Mouse (Mus musculus) heart, embryonic 13.5 days (tissue): ENCODE measurements around the gene Lrrc3c. TPM values are rescaled to one million over a fixed set of nuclear protein-coding genes. Genes with fewer than 3 reads are reported as not detected.

Experiments used
- ATAC-seq: fragments of 200-750 bp; cut with Nextera tagmentation; 2 replicates; pipeline ENCODE4 v1.8.0; 2017; ENCODE audit warnings: moderate TSS enrichment; ENCODE audit not compliant: insufficient number of reproducible peaks, low FRiP score, low TSS enrichment; ENCODE audit errors: extremely low read depth
- H3K27ac ChIP-seq: fragments of 300-500 bp; sonication (generic); replicated peaks from 2 replicates; pipeline ENCODE4 v1.5.1; 2015; ENCODE audit warnings: moderate library complexity, mild to moderate bottlenecking, inconsistent platforms
- H3K27me3 ChIP-seq: fragments of 300-500 bp; sonication (generic); replicated peaks from 2 replicates; pipeline ENCODE4 v1.6.1; 2015; ENCODE audit warnings: mild to moderate bottlenecking, inconsistent platforms
- H3K36me3 ChIP-seq: fragments of 300-500 bp; sonication (generic); 2 replicates; pipeline ENCODE4 v1.6.1; 2015; ENCODE audit warnings: mild to moderate bottlenecking, inconsistent platforms
- H3K4me1 ChIP-seq: fragments of 300-500 bp; sonication (generic); 2 replicates; pipeline ENCODE4 v1.6.1; 2015; ENCODE audit warnings: inconsistent platforms
- H3K4me2 ChIP-seq: fragments of 300-500 bp; sonication (generic); 2 replicates; pipeline ENCODE4 v1.6.1; 2015; ENCODE audit warnings: inconsistent platforms, mild to moderate bottlenecking, moderate library complexity
- H3K4me3 ChIP-seq: fragments of 300-500 bp; sonication (generic); 2 replicates; pipeline ENCODE4 v1.5.1; 2015; ENCODE audit warnings: moderate library complexity, mild to moderate bottlenecking, inconsistent platforms
- H3K9ac ChIP-seq: fragments of 300-500 bp; sonication (generic); 2 replicates; pipeline ENCODE4 v1.6.1; 2015; ENCODE audit warnings: inconsistent platforms, mild to moderate bottlenecking, moderate library complexity
- H3K9me3 ChIP-seq: fragments of 300-500 bp; sonication (generic); 2 replicates; pipeline ENCODE4 v1.6.1; 2016; ENCODE audit warnings: inconsistent platforms
- WGBS: fragments of 180-500 bp; shearing (Covaris S2); methylation state at CpG from one replicate; pipeline ENCODE4 v1.1.7; 2015; ENCODE audit warnings: mixed read lengths; 5-methylcytosine and 5-hydroxymethylcytosine counted together
- polyA plus RNA-seq: library from polyadenylated mRNA; unstranded; fragments of >200 nt; fragmentation: Nextera tagmentation; extraction: Ambion mirVana; gene quantifications from 2 replicates; pipeline ENCODE4 v1.2.1, GENCODE M21; 2015

Gene Lrrc3c
- not detected in 2 replicates for polyA plus RNA-seq

DNA sequence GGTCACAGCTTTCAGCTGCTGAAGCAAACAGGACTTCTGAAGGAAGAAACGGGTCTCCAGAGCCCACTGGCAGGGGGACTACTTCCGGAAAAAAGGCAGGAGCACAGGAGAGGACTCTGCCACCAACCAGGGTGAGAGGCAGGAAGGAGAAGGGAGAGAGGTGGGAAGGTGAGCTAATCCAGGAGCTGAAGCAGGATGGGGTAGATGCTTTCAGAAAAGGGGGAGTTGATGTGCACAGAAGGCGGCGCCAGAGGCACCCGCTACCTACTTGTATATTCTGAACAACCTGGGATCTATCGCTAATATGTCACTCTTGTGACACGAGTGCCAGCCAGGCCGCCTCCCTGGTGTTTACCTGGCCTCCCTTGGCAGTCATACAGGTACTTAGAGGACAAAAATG is at the start of gene Lrrc3c:
TSS of gene Lrrc3c (plus strand) at position 301 of the 400 bp plus-strand sequence.
- Histone ChIP-seq H3K4me2 (peak within 1 kb of the TSS; percentile 22; the same call in 1 of the 2 replicates), H3K9me3 (no peaks in the 10 kb centered on the region), H3K9ac (peak within 1 kb of the TSS; percentile 47), H3K4me1 (peaks cover 41% of the 10 kb centered on the region), H3K27ac (no peak within 1 kb of the TSS), H3K4me3 (0 out of 2 replicates have a peak within 1 kb of the TSS, but pooled peaks have one; percentile 2), H3K27me3 (peaks cover 35% of the 10 kb centered on the region), H3K36me3 (no peaks in the 10 kb centered on the region)
- no peak for ATAC-seq
- WGBS, result 88% methylated on average over 8 of the region's 8 CpGs

DNA sequence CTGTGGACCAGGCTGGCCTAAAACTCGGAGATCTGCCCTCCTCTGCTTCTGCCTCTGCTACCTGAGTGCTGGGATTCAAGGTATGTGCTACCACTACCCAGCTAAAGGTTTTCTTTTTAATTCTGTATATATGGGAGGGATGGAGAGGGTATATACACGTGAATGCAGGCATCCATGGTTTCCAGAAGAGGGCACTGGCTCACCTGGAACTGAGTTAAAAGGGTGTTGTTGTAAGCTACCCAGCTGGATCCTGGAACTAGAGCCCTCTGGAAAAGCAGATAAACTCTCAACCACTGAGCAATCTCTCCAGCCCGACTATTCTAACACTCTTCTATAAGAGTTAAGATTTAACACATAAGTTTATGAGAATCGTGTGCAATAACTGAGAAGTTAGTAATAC is 48.7 kb upstream of the Lrrc3c start:
- Histone ChIP-seq H3K27me3 (peaks cover 60% of the 10 kb centered on the region), H3K27ac (no peak overlapping the region), H3K4me2 (no peak overlapping the region), H3K36me3 (no peaks in the 10 kb centered on the region), H3K9me3 (no peaks in the 10 kb centered on the region), H3K4me3 (no peak overlapping the region), H3K4me1 (peaks cover 15% of the 10 kb centered on the region), H3K9ac (no peak overlapping the region)
- ATAC-seq, result no peak
- 51% methylated on average over 4 of the region's 4 CpGs for WGBS

DNA sequence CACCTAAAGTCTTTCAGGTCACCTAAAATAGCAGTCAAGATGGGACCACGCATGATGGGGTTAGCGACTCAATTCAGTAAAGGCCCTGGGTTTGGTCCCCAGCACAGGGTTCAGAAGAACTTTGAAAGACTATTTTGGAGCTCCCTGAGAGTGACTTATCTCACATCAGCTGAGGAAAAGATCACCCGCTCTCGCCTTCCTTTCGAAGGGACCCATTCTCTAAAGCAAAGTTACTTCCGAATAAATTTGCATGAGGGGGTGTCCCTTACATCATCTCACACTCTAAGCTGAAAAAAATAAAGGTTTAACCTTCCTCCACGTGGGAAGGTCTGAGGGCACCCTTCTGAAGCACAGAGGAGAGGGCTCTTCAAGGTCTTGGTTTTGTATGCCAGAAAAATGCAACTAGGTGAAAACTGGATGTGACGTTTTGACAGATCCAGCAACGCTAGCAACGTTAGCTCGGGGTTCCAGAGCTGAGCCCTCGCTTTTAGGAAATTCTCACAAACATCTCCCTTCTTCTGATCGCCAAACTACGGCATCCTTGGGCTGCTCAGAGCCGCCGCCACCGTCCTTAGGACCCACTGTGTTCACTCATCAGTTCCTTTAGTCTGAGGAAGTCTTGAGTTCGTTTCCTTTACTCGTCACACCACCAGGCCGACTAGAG is 47.6 kb upstream of the Lrrc3c start:
- H3K9me3 ChIP-seq, result no peaks in the 10 kb centered on the region
- peak overlapping the region; percentile 70 for H3K9ac ChIP-seq
- 18% methylated on average over 20 of the region's 20 CpGs for WGBS
- no peak for ATAC-seq
- peaks cover 13% of the 10 kb centered on the region for H3K4me1 ChIP-seq
- H3K27ac ChIP-seq, result no peak overlapping the region
- no peaks in the 10 kb centered on the region for H3K36me3 ChIP-seq
- peak overlapping the region; percentile 84 for H3K4me3 ChIP-seq
- peaks cover 51% of the 10 kb centered on the region for H3K27me3 ChIP-seq
- peak overlapping the region; percentile 86 for H3K4me2 ChIP-seq

DNA sequence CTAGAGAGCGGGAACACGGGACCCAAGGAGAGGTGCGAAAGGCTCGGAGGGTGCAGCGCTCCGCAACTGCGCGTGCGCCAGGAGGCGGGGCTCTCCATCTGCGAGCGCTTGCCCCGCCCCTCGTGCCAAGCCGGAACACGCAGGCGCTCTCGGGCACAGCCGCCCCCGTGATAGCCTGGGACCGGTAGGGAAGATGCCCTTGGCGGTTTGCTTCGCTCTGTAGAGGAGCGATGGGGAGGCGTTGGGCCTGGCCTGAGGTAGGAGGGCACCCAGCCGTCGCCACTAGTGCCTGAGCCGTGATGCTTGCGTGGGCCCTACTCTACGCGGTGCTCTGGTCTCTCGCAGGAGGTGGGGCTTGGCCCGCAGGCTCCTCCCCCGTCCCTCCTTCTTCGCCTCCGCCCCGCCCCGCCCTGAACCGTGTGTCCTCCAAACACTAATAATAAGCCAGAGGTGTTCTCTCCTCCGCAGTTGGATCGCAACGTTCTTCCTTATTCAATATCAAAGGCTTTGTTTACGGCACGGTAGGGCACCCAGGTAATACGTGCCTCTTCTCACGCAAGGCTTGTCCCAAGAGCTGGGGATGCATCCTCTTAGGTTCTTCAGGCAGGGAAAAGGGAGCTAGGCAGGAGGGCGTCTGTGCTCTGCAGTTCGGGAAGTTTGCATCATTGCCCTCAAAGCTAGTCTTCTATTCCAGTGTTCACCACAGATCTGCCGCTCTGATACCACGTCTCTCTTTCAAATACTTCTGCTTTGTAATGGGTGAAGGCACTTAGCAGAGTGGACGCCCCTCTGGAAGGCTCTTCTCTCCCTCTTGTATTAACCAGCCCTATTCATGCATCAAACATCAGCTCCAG is 46.9 kb upstream of the Lrrc3c start, which contains the start of gene Zpbp2:
TSS of gene Zpbp2 (plus strand) at position 123 of the 854 bp plus-strand sequence.
- peak within 1 kb of the TSS; percentile 84 for H3K4me3 ChIP-seq
- H3K9me3 ChIP-seq, result no peaks in the 10 kb centered on the region
- no peaks in the 10 kb centered on the region for H3K36me3 ChIP-seq
- H3K27ac ChIP-seq, result peak within 1 kb of the TSS; percentile 71
- H3K27me3 ChIP-seq, result peaks cover 47% of the 10 kb centered on the region
- under 1% methylated on average over 51 of the region's 51 CpGs for WGBS
- H3K4me1 ChIP-seq, result peaks cover 9% of the 10 kb centered on the region
- peak within 1 kb of the TSS; percentile 79 for H3K9ac ChIP-seq
- peak; percentile 95 for ATAC-seq
- peak within 1 kb of the TSS; percentile 86 for H3K4me2 ChIP-seq

DNA sequence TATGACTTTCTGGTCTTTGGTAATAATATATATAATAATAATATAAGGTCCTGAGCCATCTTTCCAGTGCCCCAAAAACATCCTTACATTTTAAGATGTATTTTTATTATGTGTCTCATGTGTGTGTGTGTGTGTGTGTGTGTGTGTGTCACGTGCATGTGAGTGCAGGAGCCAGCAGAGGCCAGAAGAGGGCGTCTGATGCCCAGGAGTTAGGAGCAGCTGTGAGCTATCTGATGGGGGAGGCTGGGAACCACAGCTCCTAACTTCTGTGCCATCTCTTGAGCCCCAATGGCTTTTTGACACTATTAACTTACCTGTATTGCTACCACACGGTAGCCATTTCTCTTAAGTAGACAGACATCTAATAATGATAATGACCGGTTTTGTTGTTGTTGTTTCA is 44.1 kb upstream of the Lrrc3c start:
- no peak overlapping the region for H3K9ac ChIP-seq
- H3K27me3 ChIP-seq, result peaks cover 20% of the 10 kb centered on the region
- no peak overlapping the region for H3K27ac ChIP-seq
- H3K4me2 ChIP-seq, result no peak overlapping the region
- H3K36me3 ChIP-seq, result no peaks in the 10 kb centered on the region
- 79% methylated on average over 4 of the region's 4 CpGs for WGBS
- H3K9me3 ChIP-seq, result no peaks in the 10 kb centered on the region
- H3K4me3 ChIP-seq, result no peak overlapping the region
- no peak for ATAC-seq
- peaks cover 9% of the 10 kb centered on the region for H3K4me1 ChIP-seq

DNA sequence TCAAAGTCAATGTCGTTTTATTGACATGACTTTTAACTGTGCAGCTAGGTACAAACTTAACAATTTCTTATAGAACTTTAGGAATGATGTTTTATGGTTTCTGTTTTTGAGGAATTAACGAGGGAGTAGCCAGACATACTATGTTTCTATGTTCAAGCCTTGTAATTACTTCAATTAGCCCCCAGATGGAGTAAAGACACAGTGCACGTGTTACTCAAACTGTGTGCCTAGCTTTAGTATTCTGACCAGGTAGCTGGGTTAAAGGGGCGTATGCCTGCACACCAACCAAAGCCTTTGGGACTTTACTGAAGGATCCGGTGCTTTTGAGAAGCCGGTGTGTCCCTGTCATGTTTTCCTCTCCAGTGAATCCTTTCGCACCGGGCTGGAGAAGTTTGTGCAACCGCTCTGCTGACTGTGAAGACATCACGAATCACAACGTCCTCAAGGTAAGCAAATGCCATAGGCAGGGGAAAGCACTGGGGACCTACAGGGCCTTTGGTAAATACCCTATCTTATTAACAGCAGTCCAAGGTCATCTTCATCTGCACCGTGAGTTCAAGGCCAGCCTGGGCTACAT is 42.9 kb upstream of the Lrrc3c start:
- WGBS, result 64% methylated on average over 12 of the region's 12 CpGs
- H3K9ac ChIP-seq, result no peak overlapping the region

DNA sequence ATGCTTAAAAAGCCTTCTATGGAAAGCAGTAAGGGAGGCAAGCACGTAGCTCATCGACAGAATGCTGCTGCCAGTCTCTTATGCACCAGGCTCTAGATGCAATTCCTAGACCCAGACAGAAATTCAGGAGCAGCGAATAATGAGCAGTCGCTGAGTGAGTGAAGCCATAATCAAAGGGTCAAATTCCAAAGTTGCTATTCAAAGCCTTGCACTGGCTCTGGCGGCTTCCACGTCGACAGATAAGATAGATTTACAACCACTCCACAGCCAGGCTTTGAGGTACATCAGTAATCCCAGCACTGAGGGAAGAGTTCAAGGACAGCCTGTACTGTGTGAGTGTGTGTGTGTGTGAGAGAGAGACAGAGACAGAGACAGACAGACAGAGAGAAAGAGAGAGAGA is 37.1 kb upstream of the Lrrc3c start:
- WGBS, result 13% methylated on average over 7 of the region's 7 CpGs
- no peak for ATAC-seq
- Histone ChIP-seq H3K36me3 (no peaks in the 10 kb centered on the region), H3K4me1 (peaks cover 21% of the 10 kb centered on the region), H3K9me3 (no peaks in the 10 kb centered on the region), H3K4me3 (no peak overlapping the region), H3K4me2 (0 out of 2 replicates have a peak overlapping the region, but pooled peaks have one; percentile 3), H3K27ac (peak overlapping the region; percentile 49; the same call in 1 of the 2 replicates), H3K27me3 (no peaks in the 10 kb centered on the region; the same call in none of the 2 replicates), H3K9ac (0 out of 2 replicates have a peak overlapping the region, but pooled peaks have one; percentile 21)

More for the DNA sequence above, 42.9 kb upstream of the Lrrc3c start:
- H3K4me3 ChIP-seq, result no peak overlapping the region
- no peak overlapping the region for H3K4me2 ChIP-seq
- peaks cover 7% of the 10 kb centered on the region for H3K27me3 ChIP-seq
- no peak overlapping the region for H3K27ac ChIP-seq
- peaks cover 9% of the 10 kb centered on the region for H3K4me1 ChIP-seq
- H3K36me3 ChIP-seq, result no peaks in the 10 kb centered on the region
- no peak for ATAC-seq
- no peaks in the 10 kb centered on the region for H3K9me3 ChIP-seq

DNA sequence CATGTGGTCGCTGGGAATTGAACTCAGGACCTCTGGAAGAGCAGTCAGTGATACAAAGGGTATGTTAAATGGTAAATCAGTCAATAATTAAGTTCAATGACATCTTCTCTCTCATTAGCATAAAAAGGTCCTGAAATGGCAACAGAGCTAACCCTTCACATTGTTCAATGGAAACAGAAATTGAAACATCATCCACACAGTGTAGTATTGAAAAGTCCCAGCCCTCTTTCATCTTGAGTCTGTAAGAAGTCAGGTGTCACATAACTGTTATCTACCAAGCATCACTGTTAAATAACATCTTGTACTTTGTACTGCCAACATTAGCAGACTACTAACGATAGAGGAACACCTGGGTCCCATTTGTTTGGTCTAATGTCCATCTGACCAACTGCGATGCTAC is 35.1 kb upstream of the Lrrc3c start:
- H3K27me3 ChIP-seq, result no peaks in the 10 kb centered on the region; the same call in none of the 2 replicates
- H3K4me1 ChIP-seq, result peaks cover 21% of the 10 kb centered on the region
- no peak overlapping the region for H3K4me2 ChIP-seq
- no peaks in the 10 kb centered on the region for H3K9me3 ChIP-seq
- H3K36me3 ChIP-seq, result no peaks in the 10 kb centered on the region
- H3K9ac ChIP-seq, result no peak overlapping the region
- no peak overlapping the region for H3K4me3 ChIP-seq
- H3K27ac ChIP-seq, result no peak overlapping the region
- no peak for ATAC-seq
- WGBS, result 80% methylated on average over 3 of the region's 3 CpGs

DNA sequence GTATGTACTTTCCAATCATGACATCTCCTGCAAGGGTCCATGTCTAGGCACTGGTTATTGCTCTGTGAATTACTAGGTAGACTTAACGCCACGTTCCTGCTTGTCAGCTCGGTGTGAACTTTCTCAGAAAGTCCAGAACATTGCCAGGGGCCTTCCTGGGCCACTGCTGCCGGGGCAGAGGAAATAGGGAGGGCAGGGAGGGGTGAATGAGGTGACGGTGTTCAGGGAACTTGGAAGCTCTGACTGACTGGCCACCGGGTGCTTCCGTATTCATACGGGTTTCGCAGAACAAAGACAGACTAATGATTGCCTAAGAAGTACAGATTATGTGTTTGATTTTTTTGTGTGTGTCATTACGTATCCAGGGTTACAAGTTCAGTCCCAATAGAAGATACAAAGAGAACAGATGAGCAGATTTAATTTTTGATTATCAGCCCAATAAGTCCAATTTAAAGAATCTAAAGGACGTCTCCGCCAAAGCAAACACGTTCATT is 34.1 kb upstream of the Lrrc3c start:
- 68% methylated on average over 13 of the region's 13 CpGs for WGBS
- H3K4me3 ChIP-seq, result no peak overlapping the region
- no peak for ATAC-seq
- H3K9me3 ChIP-seq, result peaks cover 3% of the 10 kb centered on the region
- no peak overlapping the region for H3K27ac ChIP-seq
- no peak overlapping the region for H3K4me2 ChIP-seq
- no peak overlapping the region for H3K9ac ChIP-seq
- peaks cover 21% of the 10 kb centered on the region for H3K4me1 ChIP-seq
- H3K27me3 ChIP-seq, result no peaks in the 10 kb centered on the region; the same call in 1 of the 2 replicates
- H3K36me3 ChIP-seq, result no peaks in the 10 kb centered on the region

DNA sequence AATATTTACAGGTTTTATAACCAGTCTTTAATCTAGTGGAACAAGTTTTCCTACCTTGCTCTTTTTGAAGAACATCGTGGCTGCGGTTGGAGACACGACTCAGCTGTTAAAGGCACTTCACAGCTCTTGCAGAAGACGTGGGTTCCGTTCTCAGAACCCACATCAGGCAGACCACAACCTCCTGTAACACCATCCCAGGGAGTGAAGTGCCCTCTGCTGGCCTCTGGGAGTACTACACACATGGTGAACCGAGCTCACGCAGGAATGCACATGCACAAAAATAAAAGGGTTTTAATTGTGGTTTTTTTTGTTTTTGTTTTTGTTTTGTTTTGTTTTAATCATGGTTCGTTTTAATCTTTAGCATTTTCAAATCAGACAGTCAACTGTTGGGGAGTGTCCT is 29.8 kb upstream of the Lrrc3c start:
- H3K36me3 ChIP-seq, result no peaks in the 10 kb centered on the region
- H3K9ac ChIP-seq, result no peak overlapping the region
- no peak for ATAC-seq
- H3K4me1 ChIP-seq, result peaks cover 4% of the 10 kb centered on the region; the same call in 1 of the 2 replicates
- no peak overlapping the region for H3K4me3 ChIP-seq
- H3K4me2 ChIP-seq, result no peak overlapping the region
- peaks cover 3% of the 10 kb centered on the region for H3K9me3 ChIP-seq
- H3K27me3 ChIP-seq, result no peaks in the 10 kb centered on the region
- H3K27ac ChIP-seq, result no peak overlapping the region
- WGBS, result 81% methylated on average over 8 of the region's 8 CpGs

DNA sequence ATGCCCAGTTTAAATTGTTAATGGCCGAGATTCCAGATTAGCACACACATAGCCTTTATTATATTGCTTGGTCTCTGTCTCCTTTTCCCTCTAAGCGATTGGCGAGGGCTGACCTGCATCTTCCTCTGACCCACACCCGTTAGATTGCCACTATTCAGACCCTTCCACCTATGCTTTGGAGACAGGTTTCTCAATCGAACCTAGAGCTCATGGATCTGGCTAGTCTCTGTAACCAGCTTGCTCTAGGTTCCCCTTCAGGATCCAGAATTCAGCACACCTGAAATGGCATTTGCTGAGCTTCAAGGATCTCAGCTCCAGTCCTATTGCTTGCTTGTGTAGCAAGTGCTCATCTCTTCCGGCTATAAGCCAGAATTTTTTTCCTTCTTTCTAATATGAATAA is 28.6 kb upstream of the Lrrc3c start:
- ATAC-seq, result no peak
- Histone ChIP-seq H3K27ac (no peak overlapping the region), H3K9ac (no peak overlapping the region), H3K9me3 (peaks cover 3% of the 10 kb centered on the region), H3K36me3 (no peaks in the 10 kb centered on the region), H3K27me3 (no peaks in the 10 kb centered on the region), H3K4me2 (no peak overlapping the region), H3K4me1 (no peaks in the 10 kb centered on the region), H3K4me3 (no peak overlapping the region)
- 73% methylated on average over 6 of the region's 6 CpGs for WGBS
